Mouse (Mus musculus) urinary bladder, adult 18-20 months (tissue): ENCODE results near the gene Ift27.
A peak's percentile ranks its signal among the peaks of the same experiment; 100 is the strongest.

Experiments
- DNase-seq, 2 experiments: peaks; one replicate each; pipeline ENCODE4 v3.0.0; 2022; ENCODE audit warnings: low spot score in 2 of 2, mixed read lengths in 2 of 2

Ift27 gene

DNA sequence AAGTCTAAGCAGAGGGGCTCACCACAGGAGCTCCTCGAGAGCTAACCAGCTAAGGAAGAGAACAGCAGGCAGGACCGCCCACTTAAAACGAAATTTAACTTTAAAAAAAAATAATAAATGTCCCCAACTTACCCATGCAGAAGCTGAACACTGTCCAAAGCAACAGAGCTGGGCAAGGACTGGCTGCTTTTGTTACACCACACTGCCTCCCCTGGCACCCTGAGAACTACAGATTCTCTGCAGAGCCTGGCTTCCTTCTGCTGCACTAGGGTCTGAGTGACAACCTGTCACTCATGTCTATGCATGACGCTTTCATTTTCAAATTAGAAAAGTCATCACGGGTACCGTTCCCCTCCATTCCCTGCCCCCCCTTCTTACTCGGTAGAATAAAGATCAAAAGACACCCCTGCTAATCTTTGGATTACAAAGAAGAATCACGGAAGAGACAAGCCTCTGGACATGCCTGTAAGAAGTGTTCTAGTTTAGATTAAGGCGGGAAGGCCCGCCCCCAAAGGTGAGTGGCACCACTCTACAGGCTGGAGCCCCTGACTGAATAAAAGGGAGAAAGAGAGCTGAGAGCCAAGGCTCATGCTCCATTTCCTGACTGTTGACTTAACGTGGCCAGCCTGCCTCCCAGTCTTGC lies 1.5 kb downstream of the Ift27 start:
- no peak for DNase-seq

DNA sequence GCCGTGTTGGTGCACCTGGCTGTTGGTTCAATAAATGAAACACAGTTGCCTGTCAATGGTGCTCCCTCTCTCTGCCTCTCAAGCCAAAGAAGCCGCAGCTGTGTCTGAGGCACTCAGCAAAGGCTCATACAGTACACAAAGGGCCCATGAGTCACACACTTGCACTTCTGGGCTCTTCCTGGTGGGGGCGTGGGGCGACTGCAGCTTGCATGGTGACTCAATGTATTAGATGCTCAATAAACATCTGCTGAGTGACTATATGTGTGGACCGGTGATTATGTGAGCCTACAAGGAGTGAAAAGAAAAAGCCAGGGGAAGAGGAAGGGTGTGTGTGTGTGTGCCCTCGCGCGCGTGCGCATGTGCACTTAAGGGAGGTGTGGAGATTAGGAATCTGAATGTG lies 2.3 kb downstream of the Ift27 start:
- no peak for DNase-seq

- DNase-seq = no peak
These were observed 3.2 kb downstream of the Ift27 start for GRCm38 (mm10) chr15:78170708-78171107.

DNA sequence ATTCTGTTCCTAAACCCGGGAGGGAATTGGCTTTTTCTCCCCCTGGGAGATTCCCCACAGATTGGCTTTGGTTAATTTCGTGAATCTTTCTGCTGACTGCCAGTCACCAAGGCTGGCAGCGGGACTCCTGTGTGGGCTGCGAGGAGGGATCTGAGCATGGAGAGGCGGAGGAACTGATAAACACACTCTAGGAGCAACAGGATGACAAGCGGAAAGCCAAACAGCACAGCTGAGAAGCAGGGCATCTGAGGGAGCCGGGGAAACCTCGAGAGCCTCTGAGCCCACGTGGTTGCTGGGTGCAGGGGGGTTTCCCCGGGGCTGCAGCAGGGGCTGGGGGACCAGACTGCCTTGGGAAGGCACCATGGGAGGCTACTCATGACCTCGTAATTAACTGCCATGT lies 4.3 kb downstream of the Ift27 start:
- DNase-seq = no peak

- no peak for DNase-seq
These were observed 8.6 kb downstream of the Ift27 start for GRCm38 (mm10) chr15:78165292-78165691.

DNA sequence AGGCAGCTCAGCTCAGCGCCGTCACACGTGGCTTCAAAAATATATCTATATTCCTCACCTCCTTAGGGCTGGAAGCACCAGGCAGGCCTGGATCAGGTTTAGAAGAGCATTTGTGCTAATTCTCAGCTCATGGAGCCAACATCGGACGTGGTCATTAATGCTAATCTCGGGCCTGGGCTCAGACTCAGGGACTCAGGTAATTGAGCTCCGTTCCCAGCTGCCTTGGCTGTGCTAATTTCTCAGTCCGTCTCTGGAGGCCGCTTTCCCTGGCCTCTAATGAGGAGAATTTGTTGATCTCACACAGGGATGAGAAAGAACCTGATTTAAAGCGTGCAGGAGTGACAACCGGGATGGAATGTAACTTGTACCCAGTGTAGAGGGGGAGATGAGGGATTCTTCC lies 9.4 kb downstream of the Ift27 start:
- no peak for DNase-seq

DNA sequence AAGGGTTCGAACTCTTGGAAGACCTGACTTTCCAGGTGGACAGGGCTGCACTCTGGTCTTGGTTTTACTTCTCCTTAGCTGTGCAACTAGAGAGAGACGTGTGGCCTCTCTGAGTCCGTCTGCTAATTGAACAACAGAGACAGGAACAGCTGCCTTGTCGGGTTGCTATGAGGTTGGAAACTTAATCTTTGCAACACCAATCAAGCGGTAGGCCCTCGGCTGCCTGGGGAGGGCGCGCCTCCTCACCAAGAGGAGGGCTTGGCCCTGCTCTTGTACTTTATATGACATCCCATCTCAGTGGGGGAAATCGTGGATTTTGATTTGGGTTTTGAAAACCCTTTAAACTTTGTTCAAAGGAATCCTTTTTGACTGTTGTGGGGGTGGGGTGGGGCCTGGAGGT lies 12.0 kb downstream of the Ift27 start:
- DNase-seq = no peak

GRCm38 (mm10) chr15:78158335-78158734 lies 15.6 kb downstream of the Ift27 start:
- DNase-seq = no peak

GRCm38 (mm10) chr15:78157824-78158223 lies 16.1 kb downstream of the Ift27 start:
- DNase-seq = no peak

DNA sequence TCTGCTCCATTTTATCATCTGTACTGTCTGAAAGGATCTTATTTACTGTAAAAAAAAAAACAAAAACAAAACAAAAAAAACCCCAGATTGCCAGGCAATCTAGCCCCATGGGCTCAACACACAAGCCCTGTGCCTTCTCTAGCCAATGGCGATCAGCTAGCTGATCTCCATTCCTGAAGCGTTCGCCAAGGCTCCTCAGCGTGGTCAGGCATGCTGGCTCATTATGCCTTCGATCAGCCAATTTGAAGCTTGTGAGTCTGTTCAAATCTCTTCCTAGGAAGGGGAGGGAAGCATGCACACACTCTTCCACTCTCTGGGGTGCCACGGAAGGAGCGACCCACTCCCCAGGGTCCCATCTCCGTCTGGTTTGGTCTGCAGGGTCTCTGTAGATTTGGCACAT lies 16.6 kb downstream of the Ift27 start:
- DNase-seq = no peak

GRCm38 (mm10) chr15:78155421-78155820 lies 18.5 kb downstream of the Ift27 start:
- no peak for DNase-seq

GRCm38 (mm10) chr15:78153045-78153775 lies 20.7 kb downstream of the Ift27 start:
- no peak for DNase-seq

DNA sequence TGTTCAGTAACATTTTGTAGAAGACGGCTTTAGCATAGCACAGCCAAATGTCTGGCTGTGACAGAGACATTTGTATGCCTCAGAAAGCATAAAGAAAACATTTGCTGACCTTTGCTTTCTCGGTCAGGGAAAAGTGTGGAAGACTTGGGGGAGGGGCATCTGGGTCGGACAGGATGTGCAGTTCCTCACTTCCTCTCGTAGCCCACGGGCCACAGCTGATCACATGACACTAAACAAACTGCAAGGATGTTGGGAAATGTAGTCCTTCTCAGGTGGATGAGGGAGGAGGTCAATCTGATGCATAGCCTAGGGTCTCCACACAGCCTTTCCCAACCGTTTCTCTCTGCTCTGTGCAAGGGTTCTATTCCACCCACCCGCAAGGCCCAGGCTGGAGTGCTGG lies 25.3 kb downstream of the Ift27 start:
- DNase-seq = no peak

GRCm38 (mm10) chr15:78140226-78140625 lies 33.7 kb downstream of the Ift27 start:
- DNase-seq = no peak

DNA sequence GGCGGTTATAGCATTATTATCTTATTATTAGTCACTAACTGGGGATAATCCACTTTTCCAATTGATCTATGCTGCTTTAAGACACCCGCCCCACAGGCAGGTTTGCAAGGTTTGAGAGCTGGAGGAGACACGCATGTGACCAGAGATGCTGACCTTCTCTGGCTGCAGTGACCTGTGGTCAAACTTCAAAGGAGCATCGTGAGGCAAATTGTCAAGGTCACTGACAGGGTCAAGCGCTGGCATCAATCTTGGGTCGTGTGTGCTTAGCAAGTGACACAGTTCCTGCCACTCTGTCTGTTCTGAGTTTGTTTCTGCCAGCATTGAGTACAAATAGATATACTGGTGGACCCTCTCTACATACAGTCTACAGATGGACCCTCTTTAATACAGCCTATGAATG lies 39.3 kb downstream of the Ift27 start:
- no peak for DNase-seq

DNA sequence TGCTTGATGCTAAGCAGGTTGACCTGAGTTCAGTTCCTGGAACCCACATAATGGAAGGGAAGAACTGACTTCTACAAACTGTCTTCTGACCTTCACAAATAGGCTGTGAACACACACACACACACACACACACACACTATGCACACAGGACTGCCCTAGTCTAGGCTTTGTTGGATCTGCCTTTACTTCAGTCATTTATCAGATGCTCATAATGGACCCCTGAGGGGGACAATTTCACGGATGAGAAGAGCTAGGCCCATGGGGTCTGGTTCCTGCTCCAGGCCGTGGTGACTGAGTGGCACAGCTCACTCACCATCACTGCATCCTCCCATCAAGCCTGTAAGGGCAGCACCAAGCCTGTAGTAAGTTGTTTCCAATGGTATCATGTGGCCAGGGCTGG lies 40.5 kb downstream of the Ift27 start:
- no peak for DNase-seq

DNA sequence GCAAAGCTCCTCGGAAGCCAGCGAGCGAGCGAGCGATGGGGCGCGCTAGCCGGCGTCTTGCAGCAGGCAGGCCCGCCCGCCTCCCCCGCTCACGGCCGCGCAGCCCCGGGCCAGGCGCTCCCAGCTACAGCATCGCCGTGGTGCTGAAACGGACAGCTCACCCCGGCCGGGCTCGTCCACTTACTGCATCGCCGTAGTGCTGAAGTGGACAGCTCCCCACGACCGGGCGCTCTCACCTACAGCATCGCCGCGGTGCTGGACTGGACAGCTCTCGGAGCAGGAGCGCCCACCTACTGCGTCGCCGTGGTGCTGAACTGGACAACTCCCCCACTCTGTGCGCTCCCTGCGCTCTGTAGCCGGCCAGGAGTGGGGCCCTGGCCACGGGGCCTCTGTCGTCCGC lies 54.2 kb downstream of the Ift27 start, which contains the start of gene Cacng2:
TSS of gene Cacng2 (minus strand) at position 325 of the 400 bp plus-strand sequence.
- peak; percentile 93 for DNase-seq

DNA sequence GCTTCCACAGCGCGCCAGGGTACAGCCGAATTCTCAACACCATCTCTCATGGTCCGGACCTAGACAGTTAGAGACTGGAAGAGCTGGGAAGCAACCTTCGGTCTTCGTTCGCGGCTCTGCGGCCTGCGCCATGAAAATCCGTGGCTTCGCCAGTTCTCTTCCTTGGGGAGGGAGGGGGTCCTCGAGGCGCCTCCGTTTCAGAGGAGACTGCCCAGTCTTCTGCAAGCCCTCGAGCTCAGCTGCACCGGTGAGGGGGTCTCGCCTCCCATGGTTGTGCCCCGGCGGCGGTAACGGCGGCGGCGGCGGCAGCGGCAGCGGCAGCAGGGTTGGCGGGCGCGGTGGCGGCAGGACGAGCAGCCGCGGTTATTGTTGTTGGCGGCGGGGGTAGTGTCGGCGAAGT lies 54.7 kb downstream of the Ift27 start:
- DNase-seq = no peak

DNA sequence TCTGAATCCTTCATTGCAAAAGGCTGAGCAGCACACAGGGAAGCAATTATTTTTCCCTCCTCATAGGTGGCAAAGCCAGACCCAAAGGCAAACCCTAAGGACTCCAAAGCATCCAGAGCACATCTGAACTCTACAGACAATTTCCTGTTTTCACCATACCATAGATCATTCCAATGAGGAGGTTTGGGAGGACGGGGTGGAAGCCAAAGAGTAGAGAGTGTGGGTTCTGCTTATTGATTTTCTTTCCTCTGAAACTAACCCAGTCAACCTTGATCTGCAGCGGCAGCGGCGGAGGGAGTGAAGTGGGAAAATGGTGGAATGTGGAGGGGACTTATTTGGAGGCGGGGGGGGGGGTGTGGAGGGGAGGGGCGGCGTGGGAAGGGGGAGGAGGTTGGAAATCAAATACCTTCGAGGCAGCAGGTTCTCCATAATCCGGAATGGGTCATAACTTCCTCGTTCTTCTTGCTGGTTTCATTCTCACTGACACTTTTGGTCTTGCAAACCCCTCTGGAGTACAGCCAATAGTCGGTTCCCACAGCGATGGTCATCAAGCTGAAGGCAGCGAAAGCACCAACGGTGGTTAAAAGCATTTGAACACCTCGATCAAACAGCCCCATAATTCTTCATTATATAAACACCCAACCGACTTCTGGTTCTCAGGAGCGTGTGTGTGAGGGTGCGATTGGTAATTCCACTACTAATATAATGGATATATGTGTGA lies 55.5 kb downstream of the Ift27 start:
- no peak for DNase-seq

GRCm38 (mm10) chr15:78117731-78118130 lies 56.2 kb downstream of the Ift27 start:
- no peak for DNase-seq

GRCm38 (mm10) chr15:78116936-78117335 lies 57.0 kb downstream of the Ift27 start:
- DNase-seq = no peak

- no peak for DNase-seq
These were observed 57.7 kb downstream of the Ift27 start for GRCm38 (mm10) chr15:78116244-78116643.
